Mouse (Mus musculus) midbrain, postnatal 0 days (tissue): ENCODE results near the gene Myo16. TPM values are rescaled to one million over a fixed set of nuclear protein-coding genes. Genes with fewer than 3 reads are reported as not detected.
A peak's percentile ranks its signal among the peaks of the same experiment; 100 is the strongest.

Experiments
- ATAC-seq: fragments of 200-750 bp; cut with Nextera tagmentation; 2 replicates; pipeline ENCODE4 v1.8.0; 2017; ENCODE audit warnings: moderate number of reproducible peaks, mild to moderate bottlenecking, moderate TSS enrichment, moderate library complexity; ENCODE audit not compliant: low FRiP score
- DNase-seq: peaks from one replicate; pipeline ENCODE4 v3.0.0-alpha.2; 2015; ENCODE audit warnings: low spot score
- H3K27ac ChIP-seq: fragments of 300-500 bp; sonication (generic); 2 replicates; pipeline ENCODE4 v1.5.1; 2014; ENCODE audit warnings: low read depth, mild to moderate bottlenecking, low read length, mixed read lengths
- H3K27me3 ChIP-seq: fragments of 300-500 bp; sonication (generic); 2 replicates; pipeline ENCODE4 v1.6.1; 2014; ENCODE audit warnings: low read length, control low read depth, mixed read lengths; ENCODE audit not compliant: insufficient read depth
- H3K36me3 ChIP-seq: fragments of 300-500 bp; sonication (generic); 2 replicates; pipeline ENCODE4 v1.6.1; 2014; ENCODE audit warnings: low read length, control low read depth, mixed read lengths; ENCODE audit not compliant: insufficient read depth
- H3K4me1 ChIP-seq: fragments of 300-500 bp; sonication (generic); 2 replicates; pipeline ENCODE4 v1.6.1; 2014; ENCODE audit warnings: mild to moderate bottlenecking, control low read depth, antibody characterized with exemption, low read length, mixed read lengths; ENCODE audit not compliant: insufficient read depth
- H3K4me2 ChIP-seq: fragments of 300-500 bp; sonication (generic); 2 replicates; pipeline ENCODE4 v1.6.1; 2014; ENCODE audit warnings: low read depth, mild to moderate bottlenecking, low read length, mixed read lengths; ENCODE audit not compliant: poor library complexity, severe bottlenecking
- H3K4me3 ChIP-seq: fragments of 300-500 bp; sonication (generic); 2 replicates; pipeline ENCODE4 v1.5.1; 2014; ENCODE audit warnings: low read depth, mild to moderate bottlenecking, low read length, moderate library complexity
- H3K9ac ChIP-seq: fragments of 300-500 bp; sonication (generic); replicated peaks from 2 replicates; pipeline ENCODE4 v1.6.1; 2014; ENCODE audit warnings: mild to moderate bottlenecking, low read length, moderate library complexity, mixed read lengths; ENCODE audit not compliant: poor library complexity, severe bottlenecking
- H3K9me3 ChIP-seq: fragments of 300-500 bp; sonication (generic); 2 replicates; pipeline ENCODE4 v1.6.1; 2016; ENCODE audit warnings: low read length, control low read depth
- CTCF ChIP-seq: IDR thresholded peaks from 2 replicates; pipeline ENCODE4 v1.5.1; 2016; ENCODE audit warnings: antibody characterized with exemption, mild to moderate bottlenecking
- WGBS: fragments of 180-500 bp; shearing (Covaris S2); extraction: QIAGEN DNeasy Blood & Tissue Kit; methylation state at CpG from one replicate; pipeline ENCODE4 v1.1.7; 2014; 5-methylcytosine and 5-hydroxymethylcytosine counted together
- polyA plus RNA-seq: library from polyadenylated mRNA; unstranded; fragments of >200 nt; fragmentation: Nextera tagmentation; extraction: Ambion mirVana; gene quantifications from 2 replicates; pipeline ENCODE4 v1.2.1, GENCODE M21; 2015
- total RNA-seq: library from RNA; depleted of rRNA; stranded (reverse); fragments of >200 nt; gene quantifications from 2 replicates; pipeline ENCODE4 v1.2.3, GENCODE M21; 2014

Gene Myo16
- total and polyA plus RNA-seq, 2 experiments from 2014 or later = 7.7 to 59.9 TPM

GRCm38 (mm10) chr8:10270094-10270493 is 116.4 kb downstream of the Myo16 start:
- H3K4me3 ChIP-seq = no peak overlapping the region
- DNase-seq = no peak
- no peak for TF ChIP-seq CTCF
- H3K9ac ChIP-seq = no peak overlapping the region
- ATAC-seq = no peak
- H3K27me3 ChIP-seq = no peaks in the 10 kb centered on the region
- no peaks in the 10 kb centered on the region for H3K9me3 ChIP-seq
- H3K4me1 ChIP-seq = no peaks in the 10 kb centered on the region
- H3K36me3 ChIP-seq = no peaks in the 10 kb centered on the region
- no peak overlapping the region for H3K27ac ChIP-seq
- 89% methylated on average over 4 of the region's 4 CpGs for WGBS
- H3K4me2 ChIP-seq = no peak overlapping the region

DNA sequence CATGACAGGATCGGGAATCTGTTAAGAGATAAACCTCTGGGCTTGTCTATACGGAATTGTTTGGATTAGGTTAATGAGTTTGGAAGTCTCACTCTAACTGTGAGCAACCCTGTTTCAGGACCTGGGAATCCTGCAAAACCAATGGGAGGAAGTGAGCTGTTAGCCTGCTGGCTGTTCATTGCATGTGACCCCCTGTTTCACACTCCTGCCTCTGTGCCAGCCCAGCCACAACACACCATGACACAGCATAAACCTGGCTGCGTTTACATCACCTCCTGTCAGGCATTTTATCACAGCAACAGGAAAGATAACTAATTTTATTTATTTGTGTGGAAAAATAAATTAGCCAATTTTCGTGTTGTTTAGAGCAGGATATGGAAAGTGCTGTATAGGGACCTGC is 138.9 kb downstream of the Myo16 start:
- Histone ChIP-seq H3K4me2 (no peak overlapping the region), H3K36me3 (no peaks in the 10 kb centered on the region), H3K4me1 (no peaks in the 10 kb centered on the region), H3K27ac (no peak overlapping the region), H3K9me3 (no peaks in the 10 kb centered on the region), H3K4me3 (no peak overlapping the region), H3K27me3 (no peaks in the 10 kb centered on the region), H3K9ac (no peak overlapping the region)
- no peak for DNase-seq
- ATAC-seq = no peak
- 62% methylated on average over 4 of the region's 4 CpGs for WGBS
- no peak for TF ChIP-seq CTCF

- Histone ChIP-seq H3K27ac (no peak overlapping the region), H3K4me2 (no peak overlapping the region), H3K9me3 (no peaks in the 10 kb centered on the region), H3K27me3 (no peaks in the 10 kb centered on the region), H3K9ac (no peak overlapping the region), H3K36me3 (no peaks in the 10 kb centered on the region), H3K4me3 (no peak overlapping the region), H3K4me1 (no peaks in the 10 kb centered on the region)
- no peak for DNase-seq
- ATAC-seq = no peak
- WGBS = 49% methylated on average over 3 of the region's 3 CpGs
- peak; percentile 68 for TF ChIP-seq CTCF
These were observed 147.1 kb downstream of the Myo16 start for GRCm38 (mm10) chr8:10300797-10301196.

- no peak overlapping the region for H3K4me3 ChIP-seq
- TF ChIP-seq CTCF = no peak
- H3K27me3 ChIP-seq = no peaks in the 10 kb centered on the region
- no peaks in the 10 kb centered on the region for H3K36me3 ChIP-seq
- DNase-seq (no peak), ATAC-seq (no peak)
- no peak overlapping the region for H3K4me2 ChIP-seq
- 66% methylated on average over 4 of the region's 4 CpGs for WGBS
- H3K9me3 ChIP-seq = no peaks in the 10 kb centered on the region
- no peaks in the 10 kb centered on the region for H3K4me1 ChIP-seq
- no peak overlapping the region for H3K27ac ChIP-seq
- H3K9ac ChIP-seq = no peak overlapping the region
These were observed 149.3 kb downstream of the Myo16 start for GRCm38 (mm10) chr8:10303061-10303460.

GRCm38 (mm10) chr8:10303992-10304391 is 150.3 kb downstream of the Myo16 start:
- DNase-seq = no peak

GRCm38 (mm10) chr8:10304721-10305120 is 151.0 kb downstream of the Myo16 start:
- 0 out of 2 replicates have a peak, but pooled peaks cover 4% of the 10 kb centered on the region for H3K4me1 ChIP-seq
- H3K27me3 ChIP-seq = no peaks in the 10 kb centered on the region
- no peak overlapping the region for H3K4me3 ChIP-seq
- H3K9ac ChIP-seq = no peak overlapping the region
- ATAC-seq (no peak), DNase-seq (peak; percentile 36)
- no peak overlapping the region for H3K27ac ChIP-seq
- WGBS = 49% methylated on average over 1 of the region's 1 CpGs
- H3K9me3 ChIP-seq = no peaks in the 10 kb centered on the region
- no peak overlapping the region for H3K4me2 ChIP-seq
- no peak for TF ChIP-seq CTCF
- no peaks in the 10 kb centered on the region for H3K36me3 ChIP-seq

More at GRCm38 (mm10) chr8:10303992-10304391, 150.3 kb downstream of the Myo16 start:
- no peak for ATAC-seq
- Histone ChIP-seq H3K27me3 (no peaks in the 10 kb centered on the region), H3K4me2 (no peak overlapping the region), H3K4me1 (0 out of 2 replicates have a peak, but pooled peaks cover 2% of the 10 kb centered on the region), H3K27ac (no peak overlapping the region), H3K9ac (no peak overlapping the region), H3K4me3 (no peak overlapping the region), H3K9me3 (no peaks in the 10 kb centered on the region), H3K36me3 (no peaks in the 10 kb centered on the region)
- TF ChIP-seq CTCF = no peak
- 88% methylated on average over 3 of the region's 3 CpGs for WGBS
